Mouse (Mus musculus) B cell, adult 2 months (primary cell): ENCODE results near the gene Dld.

Experiments
- DNase-seq, 2 experiments: peaks; one replicate each; pipeline ENCODE4 v3.0.0; 2022

Gene Dld

DNA sequence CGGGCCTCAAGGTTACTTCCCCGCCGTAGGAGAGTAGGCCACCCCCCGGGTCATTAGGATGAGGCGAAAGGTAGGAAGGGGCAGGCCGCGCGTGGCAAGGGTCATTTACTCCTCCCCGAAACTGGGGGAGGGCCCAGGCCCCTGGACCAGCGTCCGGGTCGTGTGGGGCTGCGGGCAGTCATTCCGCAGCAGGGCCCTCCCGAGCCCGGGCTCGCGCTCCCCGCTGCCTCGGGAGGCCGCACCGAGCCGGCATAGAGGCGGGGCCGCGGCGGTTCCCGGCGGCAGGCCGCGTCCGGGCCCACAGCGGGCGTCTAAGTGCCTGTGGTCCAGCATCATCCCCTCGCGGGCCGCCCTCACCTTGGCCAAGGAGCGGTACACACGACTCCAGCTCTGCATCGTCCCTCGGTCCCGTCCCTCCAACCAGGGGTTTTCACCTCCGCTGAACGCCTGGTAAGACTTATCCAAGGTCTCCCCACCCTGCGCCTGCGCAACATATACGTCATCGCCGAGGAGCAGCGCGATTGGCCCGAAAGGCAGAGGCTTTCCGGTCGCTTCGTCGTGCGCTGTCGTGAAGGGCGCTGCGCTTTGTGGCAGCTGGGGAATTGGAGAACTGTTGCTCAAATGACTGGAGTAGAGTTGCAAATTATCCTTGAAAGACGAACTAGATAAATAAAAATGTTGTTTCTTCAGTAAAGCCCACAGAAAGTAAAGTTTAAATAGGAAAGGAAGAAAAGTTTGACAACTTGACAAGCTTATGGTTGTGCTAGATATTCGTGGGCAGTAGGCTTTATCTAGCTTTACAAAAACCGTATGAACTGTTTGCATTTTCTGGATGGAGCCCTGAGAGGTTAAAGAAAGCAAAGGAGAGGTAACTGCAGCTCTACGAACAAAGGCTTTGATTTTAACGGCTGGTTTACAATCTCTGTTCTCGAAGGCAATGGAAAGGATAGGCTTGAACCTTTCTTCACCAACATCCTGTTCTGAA, at the start of gene Dld:
Dld (minus strand) TSS at position 510 of the 985 bp plus-strand sequence.
- DNase-seq = peak; percentile 94 to 95

GRCm38 (mm10) chr12:31400821-31401220, 49.6 kb upstream of the Dld start:
- DNase-seq = no peak

DNA sequence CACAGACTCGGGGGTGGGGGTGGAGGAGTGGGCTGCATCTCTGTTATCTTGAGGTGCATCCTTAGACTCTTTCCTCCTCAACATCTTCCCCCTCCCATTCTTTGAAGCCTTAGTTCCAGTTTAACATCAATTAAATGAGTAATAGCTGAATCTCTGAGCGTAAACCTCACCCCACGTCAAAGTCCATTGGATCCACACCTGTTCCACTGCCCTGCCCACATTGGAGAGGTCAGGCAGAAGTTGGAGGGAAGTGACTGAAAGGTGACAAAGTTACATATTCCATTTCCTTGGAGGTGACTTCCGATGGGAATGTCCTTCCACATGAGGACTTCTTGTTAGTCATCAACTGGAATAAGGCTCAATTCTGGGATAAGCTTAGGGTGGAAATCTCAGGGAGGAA, 46.5 kb upstream of the Dld start:
- no peak for DNase-seq

DNA sequence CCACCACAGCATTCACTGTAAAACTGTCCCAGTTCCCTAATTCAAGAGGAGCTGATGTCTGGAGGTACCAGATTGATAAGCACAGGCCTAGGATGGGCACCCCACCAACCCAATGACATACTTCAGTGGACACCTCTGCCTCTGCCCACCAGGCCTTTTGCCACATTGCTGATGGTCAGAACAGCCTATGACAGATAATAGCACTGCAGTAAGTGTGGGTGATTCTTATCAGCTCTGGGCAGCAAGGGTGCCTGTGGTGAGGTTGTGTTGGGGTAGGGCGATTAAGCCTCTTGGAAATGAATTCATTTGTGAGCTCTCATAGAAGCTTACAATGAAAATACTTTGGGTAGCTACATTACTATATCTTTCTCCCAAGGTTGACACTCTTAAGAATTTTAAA, 44.6 kb upstream of the Dld start:
- DNase-seq = no peak

DNA sequence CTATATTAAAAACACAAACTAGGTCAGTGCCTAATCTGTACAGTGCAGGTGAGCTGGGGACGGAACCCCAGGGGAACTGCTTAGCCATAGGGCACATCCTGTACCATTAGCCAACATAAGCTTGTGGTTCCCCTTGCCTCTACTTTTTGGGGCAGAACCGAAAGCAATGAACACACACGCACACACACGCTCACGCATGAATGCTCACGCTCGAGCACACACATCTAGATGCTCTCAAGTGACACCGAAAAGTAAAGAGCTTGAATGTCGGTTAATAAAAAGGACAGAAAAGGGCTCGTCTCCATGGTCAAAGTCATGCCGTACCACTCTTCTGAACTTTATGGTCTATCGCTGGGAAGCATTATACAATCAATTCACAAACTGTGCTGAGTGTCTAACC, 40.4 kb upstream of the Dld start:
- peak in 1 of 2 experiments; percentile 5 for DNase-seq

DNA sequence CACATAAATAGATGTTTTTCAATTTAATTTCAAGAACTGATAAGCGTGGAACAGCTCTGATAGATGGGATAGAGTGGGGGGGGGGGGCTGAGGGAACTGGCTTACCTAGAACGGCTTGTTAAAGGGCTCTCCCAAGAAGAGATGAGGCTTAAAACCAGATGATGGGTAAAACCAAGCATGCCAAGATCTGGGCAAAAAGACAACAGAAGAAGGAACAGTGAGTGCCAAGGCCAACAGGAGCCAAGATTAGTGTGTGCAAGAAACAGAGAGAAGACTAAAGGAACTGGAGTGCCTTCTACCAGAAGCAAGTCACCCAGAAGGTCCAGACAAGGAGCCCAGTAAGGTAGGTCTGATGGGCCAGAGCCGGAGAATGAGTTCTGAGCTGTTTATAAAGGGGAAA, 39.3 kb upstream of the Dld start, which contains the start of gene Slc26a3:
Slc26a3 (plus strand) TSS at position 301 of the 400 bp plus-strand sequence.
- no peak for DNase-seq

GRCm38 (mm10) chr12:31387303-31387702, 36.0 kb upstream of the Dld start:
- no peak for DNase-seq

- no peak for DNase-seq
These were observed 31.2 kb upstream of the Dld start for GRCm38 (mm10) chr12:31382451-31382850.

- DNase-seq = no peak
These were observed 29.6 kb upstream of the Dld start for GRCm38 (mm10) chr12:31380878-31381277.

DNA sequence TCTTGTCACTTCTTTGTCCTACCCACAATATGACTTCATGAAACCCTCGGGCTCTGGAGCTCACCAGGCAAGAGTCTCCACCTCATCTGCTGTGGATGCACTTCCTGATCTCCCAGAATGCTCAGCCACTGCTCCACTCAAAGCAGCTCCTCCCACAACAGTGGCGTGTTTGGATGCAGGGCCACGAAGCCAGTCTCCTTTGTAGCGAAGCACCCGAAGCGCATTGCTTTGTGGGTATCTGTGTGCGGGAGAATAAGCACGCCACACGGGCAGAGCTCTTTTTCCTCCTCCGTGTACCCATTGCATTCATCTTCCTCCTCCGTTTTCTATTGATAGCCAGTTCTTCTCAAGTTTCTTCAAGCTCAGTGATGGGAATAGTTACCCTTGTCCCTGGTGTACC, 26.0 kb upstream of the Dld start:
- no peak for DNase-seq

GRCm38 (mm10) chr12:31376326-31376950, 25.2 kb upstream of the Dld start:
- no peak for DNase-seq

DNA sequence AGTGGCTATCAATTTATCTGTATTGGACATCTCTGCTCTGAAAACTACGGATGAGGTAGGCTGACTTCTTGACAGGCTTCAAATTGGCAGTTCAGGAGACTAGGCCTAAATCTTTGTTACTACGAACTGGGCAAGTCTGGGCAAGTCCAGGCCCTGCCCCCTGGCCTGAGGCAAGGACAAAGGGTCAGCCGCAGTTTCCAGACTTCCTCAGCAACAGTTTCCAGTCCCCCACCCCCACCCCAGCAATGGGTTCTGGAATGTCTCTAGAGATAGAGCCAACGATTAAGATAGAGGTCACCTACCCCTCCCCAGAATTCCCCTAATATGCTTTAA, 24.0 kb upstream of the Dld start:
- DNase-seq = no peak

DNA sequence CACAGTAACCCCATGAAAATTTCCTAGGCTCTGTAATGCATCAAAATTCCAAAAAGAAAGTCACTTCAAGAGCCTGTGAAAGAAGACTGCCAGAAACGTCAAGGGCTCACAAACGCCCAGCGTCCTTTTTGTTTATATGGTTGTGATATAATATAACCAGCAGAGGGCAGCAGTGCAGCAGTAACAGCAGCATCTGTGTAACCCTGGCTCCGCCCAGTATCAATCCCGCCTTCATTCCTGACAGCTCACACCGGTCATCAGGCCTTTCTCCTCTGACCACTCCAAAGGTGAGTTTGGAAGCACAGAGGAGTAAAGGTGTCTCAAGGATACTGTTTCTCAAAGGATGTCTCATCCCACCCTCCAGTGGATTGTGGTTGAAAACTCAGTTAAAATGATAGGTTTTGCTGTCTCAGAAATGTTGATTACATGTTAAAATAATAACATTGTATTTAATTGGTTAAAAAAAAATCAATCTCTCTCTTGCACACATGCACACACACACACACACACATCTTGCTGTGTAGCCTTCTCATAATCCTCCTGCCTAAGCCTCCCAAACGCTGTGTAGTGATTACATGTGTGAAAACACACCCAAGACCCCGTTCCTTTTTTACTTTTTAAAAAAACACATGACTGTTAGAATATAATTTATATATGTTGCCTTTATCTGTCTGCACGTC, 23.5 kb upstream of the Dld start:
- DNase-seq = peak; percentile 53 to 58

DNA sequence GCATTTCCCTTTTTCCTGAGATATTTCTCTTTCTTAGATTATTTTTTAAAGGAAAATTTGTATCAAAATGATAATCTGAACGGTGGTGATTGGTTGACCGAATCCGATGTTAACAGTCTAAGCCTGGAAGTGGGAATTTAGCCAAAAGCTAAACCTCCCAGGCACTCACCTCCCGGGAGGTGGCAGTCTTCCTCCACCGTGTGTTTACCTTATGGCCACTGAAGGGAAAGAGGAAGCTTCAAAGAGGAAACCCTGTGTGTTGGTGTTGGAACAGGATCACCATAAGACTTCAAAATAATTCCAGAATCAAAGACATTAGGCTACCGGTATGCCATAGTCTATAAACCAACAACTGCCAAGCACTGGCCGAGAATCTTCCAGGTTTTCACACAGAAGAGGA, 18.4 kb upstream of the Dld start:
- no peak for DNase-seq

DNA sequence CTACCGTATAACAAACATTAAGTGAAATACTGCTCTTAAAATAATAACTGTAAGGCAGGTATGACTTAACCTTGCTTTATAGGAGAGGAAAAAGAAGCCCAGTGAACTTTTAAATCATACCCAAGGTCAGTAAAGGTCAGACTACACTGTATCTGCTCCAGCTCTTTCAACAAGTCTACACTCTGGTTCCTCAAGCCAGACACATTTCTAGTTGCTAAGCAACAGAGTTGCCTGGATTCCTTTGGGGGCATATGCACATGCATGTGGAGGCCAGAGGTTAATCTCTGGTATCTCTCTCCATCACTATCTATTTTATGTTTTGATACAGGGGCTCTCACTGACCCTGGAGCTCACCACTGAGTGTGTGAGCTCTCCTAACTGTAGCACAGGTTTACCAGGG, 17.9 kb upstream of the Dld start:
- DNase-seq = no peak

DNA sequence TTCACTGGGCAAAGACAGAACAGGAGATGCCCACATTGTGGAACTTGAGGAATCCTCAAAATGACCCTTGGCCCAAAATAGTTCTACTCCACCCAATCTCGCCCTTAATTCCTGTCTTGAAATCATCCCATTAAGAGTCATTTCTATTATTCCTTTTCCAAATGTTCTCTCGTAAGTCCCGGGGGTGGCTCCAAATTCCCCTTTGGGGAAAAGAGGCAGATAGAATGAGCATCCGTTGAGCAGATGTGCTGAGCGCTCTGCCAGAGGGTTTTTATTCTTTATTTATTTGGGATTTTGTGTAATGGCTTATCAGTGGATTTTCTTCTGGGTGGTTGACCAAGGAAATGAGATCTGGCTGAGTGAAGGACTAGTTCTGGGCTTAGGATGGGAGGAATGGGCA, 16.5 kb upstream of the Dld start:
- no peak for DNase-seq

DNA sequence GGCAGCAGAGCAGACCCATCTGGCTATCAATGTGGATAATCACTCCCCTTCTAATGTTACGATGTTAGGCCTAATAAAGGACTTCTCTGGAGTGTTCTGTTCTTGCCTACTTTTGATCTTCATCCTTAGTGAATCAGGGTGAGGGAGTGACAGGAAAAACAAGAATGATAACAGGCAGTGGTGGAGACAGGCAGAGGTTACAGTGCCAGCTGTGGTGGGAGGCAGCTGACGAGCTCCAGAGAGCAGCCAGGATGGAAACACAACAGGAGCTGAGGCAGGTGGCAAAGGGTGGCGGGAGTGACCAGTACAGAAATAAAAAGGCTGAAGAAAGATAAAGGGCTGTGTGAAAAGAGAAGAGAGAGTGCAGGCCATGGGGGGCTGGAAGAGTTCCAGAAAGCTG, 15.2 kb upstream of the Dld start:
- DNase-seq = no peak

- DNase-seq = no peak
These were observed 886 bp downstream of the Dld start for GRCm38 (mm10) chr12:31350191-31350943.

DNA sequence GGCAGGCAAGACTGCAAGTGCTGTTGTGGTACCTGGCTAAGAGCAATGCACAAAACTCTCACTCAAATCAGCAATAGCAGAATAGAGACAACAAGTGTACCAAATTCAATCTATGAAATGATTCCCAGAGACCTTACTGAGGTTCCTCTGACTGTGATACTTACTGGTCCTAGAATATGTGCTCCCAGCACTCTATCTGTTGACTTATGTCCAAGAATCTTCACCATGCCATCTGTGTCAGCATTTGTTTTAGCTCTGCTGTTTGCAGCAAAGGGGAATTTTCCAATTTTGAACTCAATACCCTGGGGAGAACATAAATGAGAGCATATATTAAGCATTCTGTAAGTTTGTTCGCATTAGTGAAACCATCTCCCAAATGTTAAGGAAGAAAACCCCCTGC, 18.0 kb downstream of the Dld start:
- DNase-seq = no peak

GRCm38 (mm10) chr12:31327139-31327538, 24.1 kb downstream of the Dld start:
- DNase-seq = no peak

DNA sequence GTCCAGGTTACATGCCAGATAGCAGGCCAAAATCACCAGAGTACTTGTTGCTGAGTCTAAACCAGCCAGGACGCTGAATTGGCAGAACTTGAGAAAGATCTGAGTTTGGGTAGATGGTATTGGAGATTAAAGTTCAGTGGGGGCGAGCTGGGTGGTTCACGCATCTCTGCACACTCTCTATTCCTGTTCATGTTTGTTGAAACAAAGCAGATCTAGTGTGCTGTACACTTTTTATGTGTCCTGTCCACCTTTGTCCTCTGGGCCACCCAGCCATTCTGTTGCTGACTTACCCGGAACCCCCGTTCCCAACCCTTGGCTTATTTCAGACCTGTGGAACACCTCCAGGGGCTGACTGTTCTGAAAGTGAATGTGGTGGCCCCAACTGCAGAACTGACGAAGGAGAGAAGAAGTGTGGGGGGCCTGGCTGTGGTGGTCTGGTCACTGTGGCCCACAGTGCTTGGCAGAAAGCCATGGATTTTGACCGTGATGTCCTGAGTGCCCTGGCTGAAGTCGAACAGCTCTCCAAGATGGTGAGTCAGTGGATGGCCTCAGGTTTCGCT, 28.0 kb downstream of the Dld start:
- no peak for DNase-seq

GRCm38 (mm10) chr12:31321532-31321931, 29.7 kb downstream of the Dld start:
- no peak for DNase-seq

- no peak for DNase-seq
These were observed 30.4 kb downstream of the Dld start for GRCm38 (mm10) chr12:31320817-31321216.
